Mouse (Mus musculus) forebrain, embryonic 16.5 days (tissue): Measurements from ENCODE around the gene Cort. TPM values are rescaled to one million over a fixed set of nuclear protein-coding genes. Genes with fewer than 3 reads are reported as not detected.
"Not testable (repeated sequence)": the region's sequence is repeated elsewhere in the genome, so short reads cannot be mapped to it uniquely, and the experiment has no call there.

Source experiments
- ATAC-seq: fragments of 200-750 bp; cut with Nextera tagmentation; 2 replicates; pipeline ENCODE4 v1.8.0; 2017; ENCODE audit warnings: mild to moderate bottlenecking, moderate library complexity
- H3K27ac ChIP-seq: fragments of 300-500 bp; sonication (generic); 2 replicates; pipeline ENCODE4 v1.5.1; 2014; ENCODE audit warnings: low read length, control low read depth
- H3K27me3 ChIP-seq: fragments of 300-500 bp; sonication (generic); replicated peaks from 2 replicates; pipeline ENCODE4 v1.6.1; 2014; ENCODE audit warnings: low read length; ENCODE audit not compliant: control insufficient read depth, insufficient read depth
- H3K36me3 ChIP-seq: fragments of 300-500 bp; sonication (generic); 2 replicates; pipeline ENCODE4 v1.6.1; 2014; ENCODE audit not compliant: control insufficient read depth, insufficient read depth
- H3K4me1 ChIP-seq: fragments of 300-500 bp; sonication (generic); replicated peaks from 2 replicates; pipeline ENCODE4 v1.6.1; 2014; ENCODE audit warnings: low read length; ENCODE audit not compliant: control insufficient read depth, insufficient read depth
- H3K4me2 ChIP-seq: fragments of 300-500 bp; sonication (generic); 2 replicates; pipeline ENCODE4 v1.6.1; 2014; ENCODE audit warnings: mild to moderate bottlenecking, low read length, control low read depth
- H3K4me3 ChIP-seq: fragments of 300-500 bp; sonication (generic); replicated peaks from 2 replicates; pipeline ENCODE4 v1.5.1; 2014; ENCODE audit warnings: mild to moderate bottlenecking, low read length, control low read depth
- H3K9ac ChIP-seq: fragments of 300-500 bp; sonication (generic); replicated peaks from 2 replicates; pipeline ENCODE4 v1.6.1; 2014; ENCODE audit warnings: low read depth, low read length, control low read depth
- H3K9me3 ChIP-seq: fragments of 300-500 bp; sonication (generic); 2 replicates; pipeline ENCODE4 v1.6.1; 2016; ENCODE audit warnings: low read length; ENCODE audit not compliant: control insufficient read depth
- WGBS: fragments of 180-500 bp; shearing (Covaris S2); extraction: QIAGEN DNeasy Blood & Tissue Kit; methylation state at CpG from one replicate; pipeline ENCODE4 v1.1.7; 2014; 5-methylcytosine and 5-hydroxymethylcytosine counted together
- polyA plus RNA-seq: library from polyadenylated mRNA; unstranded; fragments of >200 nt; fragmentation: Nextera tagmentation; extraction: Ambion mirVana; gene quantifications from 2 replicates; pipeline ENCODE4 v1.2.1, GENCODE M21; 2015

Gene Cort
- polyA plus RNA-seq, 1 experiment from 2014 or later, result 1.8 TPM

DNA sequence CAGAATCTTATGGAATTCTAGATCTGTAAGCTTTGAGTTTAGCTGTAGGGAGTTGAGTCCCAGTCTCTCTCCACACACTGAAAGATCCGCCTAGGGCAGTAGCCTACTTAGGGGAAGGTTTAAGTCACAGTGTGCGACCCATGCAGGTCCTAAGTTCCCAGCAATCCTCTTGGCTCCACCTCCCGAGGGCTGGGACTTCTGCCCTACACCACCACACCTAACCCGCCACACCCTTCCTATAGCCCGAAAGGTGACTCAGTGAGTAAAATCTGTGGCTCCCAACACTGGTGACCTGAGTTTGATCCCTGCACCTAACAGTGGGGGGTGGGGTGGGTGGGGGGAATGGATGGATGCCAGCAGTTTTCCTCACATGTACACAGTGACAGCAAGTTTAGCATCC, 3.1 kb downstream of the Cort start:
- H3K4me2 ChIP-seq, result no peak overlapping the region
- no peak overlapping the region for H3K4me3 ChIP-seq
- no peaks in the 10 kb centered on the region for H3K27me3 ChIP-seq
- no peaks in the 10 kb centered on the region for H3K9me3 ChIP-seq
- no peak overlapping the region for H3K9ac ChIP-seq
- no peaks in the 10 kb centered on the region for H3K36me3 ChIP-seq
- H3K4me1 ChIP-seq, result no peaks in the 10 kb centered on the region
- ATAC-seq, result no peak
- no peak overlapping the region for H3K27ac ChIP-seq
- WGBS, result 71% methylated on average over 5 of the region's 5 CpGs

DNA sequence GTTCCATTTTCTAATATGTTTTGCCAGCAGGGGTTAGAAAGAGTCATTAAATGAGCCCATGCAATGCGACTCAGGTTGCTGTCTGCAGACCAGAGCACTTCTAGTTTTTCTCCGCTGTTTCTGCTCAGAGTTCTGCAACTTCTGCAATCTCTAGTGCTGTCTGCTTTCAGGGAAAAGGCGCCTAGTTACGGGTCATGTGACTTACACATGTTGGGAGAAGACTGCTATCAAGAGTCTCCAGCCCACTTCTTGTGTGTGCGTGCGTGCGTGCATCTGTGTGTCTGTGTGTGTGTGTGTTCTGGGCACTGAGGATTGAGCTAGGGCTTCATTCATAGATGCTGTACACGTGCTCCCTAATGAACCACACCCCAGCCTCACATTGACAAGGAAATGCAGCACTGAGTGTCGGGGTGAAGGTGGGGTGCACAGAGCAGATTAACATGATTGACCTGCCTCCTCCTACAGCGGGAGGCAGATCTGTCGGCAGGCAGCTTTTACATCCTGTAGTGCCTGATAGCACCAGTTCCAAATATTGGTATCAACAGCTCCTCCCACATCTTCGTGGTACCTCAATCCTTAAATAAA, 6.5 kb downstream of the Cort start:
- not testable (repeated sequence) for H3K36me3 ChIP-seq, ATAC-seq, H3K4me3 ChIP-seq, H3K27me3 ChIP-seq, H3K27ac ChIP-seq, H3K4me1 ChIP-seq, H3K4me2 ChIP-seq, H3K9ac ChIP-seq, H3K9me3 ChIP-seq
- 81% methylated on average over 12 of the region's 12 CpGs for WGBS

DNA sequence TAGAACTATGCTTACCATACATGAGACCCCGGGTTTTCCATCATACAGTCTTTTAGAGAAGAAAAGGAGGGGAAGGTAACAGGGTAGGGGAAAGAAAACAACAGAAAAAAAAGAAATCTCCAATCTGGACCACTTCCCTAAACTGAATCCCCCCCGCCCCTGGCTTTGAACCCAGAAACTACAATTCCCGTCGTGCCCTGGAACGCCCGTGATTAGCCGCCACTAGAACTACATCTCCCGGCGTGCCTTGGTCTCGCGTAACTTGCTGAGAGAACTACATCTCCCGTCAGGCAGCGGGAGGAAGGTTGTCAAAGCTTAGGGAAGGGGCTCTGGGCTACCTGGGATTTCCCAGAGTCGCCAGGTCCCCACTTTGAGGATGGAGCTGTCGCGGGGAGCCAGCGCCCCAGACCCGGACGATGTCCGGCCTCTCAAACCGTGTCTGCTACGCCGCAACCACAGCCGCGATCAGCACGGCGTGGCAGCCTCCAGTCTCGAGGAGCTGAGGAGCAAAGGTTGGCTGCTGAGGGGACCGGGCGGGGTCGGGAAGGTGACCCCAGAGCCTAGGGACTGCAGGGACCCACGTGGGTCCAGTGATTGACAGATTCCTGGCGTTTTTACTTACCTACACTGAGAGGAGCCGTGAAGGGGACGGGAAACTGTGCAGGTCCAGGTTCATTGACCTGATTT, 22.5 kb downstream of the Cort start, which contains the start of gene Dffa:
Gene Dffa, plus strand, starts transcription at position 272 of the 687 bp plus-strand sequence.
- H3K4me1 ChIP-seq, result peaks cover 11% of the 10 kb centered on the region

DNA sequence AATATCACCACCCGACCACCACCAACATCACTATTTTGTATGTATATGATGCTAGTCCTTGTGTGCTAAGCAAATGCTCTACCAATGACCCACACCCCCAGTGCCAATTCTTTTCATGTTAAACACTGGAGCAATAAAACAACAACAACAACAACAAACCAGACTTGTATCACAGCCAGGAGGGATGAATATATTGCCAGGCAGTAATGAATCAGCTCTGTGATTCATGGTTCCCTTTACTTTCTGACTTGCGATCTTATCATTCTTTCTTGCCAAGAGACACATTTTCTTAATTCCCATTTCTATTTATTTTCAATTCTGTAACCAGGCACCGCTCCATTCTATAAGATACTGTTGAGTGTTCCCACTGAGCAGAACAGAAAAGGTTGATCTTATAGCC, 25.1 kb downstream of the Cort start:
- Histone ChIP-seq H3K9me3 (no peaks in the 10 kb centered on the region), H3K4me1 (peaks cover 22% of the 10 kb centered on the region)
- WGBS, result 82% methylated on average over 3 of the region's 3 CpGs

More for the DNA sequence above, 22.5 kb downstream of the Cort start, which contains the start of gene Dffa:
- Histone ChIP-seq H3K4me3 (peak within 1 kb of the TSS; percentile 85), H3K27ac (0 out of 2 replicates have a peak within 1 kb of the TSS, but pooled peaks have one; percentile 24), H3K9me3 (no peaks in the 10 kb centered on the region), H3K36me3 (peaks cover 4% of the 10 kb centered on the region; the same call in 1 of the 2 replicates), H3K4me2 (peak within 1 kb of the TSS; percentile 93), H3K27me3 (no peaks in the 10 kb centered on the region), H3K9ac (peak within 1 kb of the TSS; percentile 87)
- WGBS, result under 1% methylated on average over 35 of the region's 35 CpGs
- peak; percentile 91 for ATAC-seq

DNA sequence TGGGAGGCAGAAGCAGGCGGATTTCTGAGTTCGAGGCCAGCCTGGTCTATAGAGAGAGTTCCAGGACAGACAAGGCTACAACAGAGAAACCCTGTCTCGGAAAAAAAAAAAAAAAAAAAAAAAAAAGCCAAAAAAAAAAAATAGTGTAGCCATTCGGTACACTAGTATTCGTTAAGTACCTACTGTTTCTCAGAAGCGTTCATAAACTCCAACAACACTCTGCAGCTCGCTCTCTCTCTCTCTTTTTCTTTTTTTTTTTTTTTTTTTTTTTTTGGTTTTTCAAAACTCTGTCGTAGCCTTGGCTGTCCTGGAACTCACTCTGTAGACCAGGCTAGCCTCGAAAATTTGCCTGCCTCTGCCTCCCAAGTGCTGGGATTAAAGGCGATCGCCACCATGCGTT, 26.1 kb downstream of the Cort start:
- not testable (repeated sequence) for H3K9me3 ChIP-seq, ATAC-seq, H3K4me3 ChIP-seq, H3K27ac ChIP-seq, H3K4me2 ChIP-seq, H3K27me3 ChIP-seq, H3K9ac ChIP-seq, H3K36me3 ChIP-seq
- H3K4me1 ChIP-seq, result peaks cover 22% of the 10 kb centered on the region
- WGBS, result 92% methylated on average over 12 of the region's 12 CpGs

More for the DNA sequence above, 25.1 kb downstream of the Cort start:
- H3K36me3 ChIP-seq, result no peaks in the 10 kb centered on the region
- no peak overlapping the region for H3K9ac ChIP-seq
- no peak overlapping the region for H3K27ac ChIP-seq
- ATAC-seq, result no peak
- H3K4me2 ChIP-seq, result no peak overlapping the region
- no peaks in the 10 kb centered on the region for H3K27me3 ChIP-seq
- H3K4me3 ChIP-seq, result no peak overlapping the region

DNA sequence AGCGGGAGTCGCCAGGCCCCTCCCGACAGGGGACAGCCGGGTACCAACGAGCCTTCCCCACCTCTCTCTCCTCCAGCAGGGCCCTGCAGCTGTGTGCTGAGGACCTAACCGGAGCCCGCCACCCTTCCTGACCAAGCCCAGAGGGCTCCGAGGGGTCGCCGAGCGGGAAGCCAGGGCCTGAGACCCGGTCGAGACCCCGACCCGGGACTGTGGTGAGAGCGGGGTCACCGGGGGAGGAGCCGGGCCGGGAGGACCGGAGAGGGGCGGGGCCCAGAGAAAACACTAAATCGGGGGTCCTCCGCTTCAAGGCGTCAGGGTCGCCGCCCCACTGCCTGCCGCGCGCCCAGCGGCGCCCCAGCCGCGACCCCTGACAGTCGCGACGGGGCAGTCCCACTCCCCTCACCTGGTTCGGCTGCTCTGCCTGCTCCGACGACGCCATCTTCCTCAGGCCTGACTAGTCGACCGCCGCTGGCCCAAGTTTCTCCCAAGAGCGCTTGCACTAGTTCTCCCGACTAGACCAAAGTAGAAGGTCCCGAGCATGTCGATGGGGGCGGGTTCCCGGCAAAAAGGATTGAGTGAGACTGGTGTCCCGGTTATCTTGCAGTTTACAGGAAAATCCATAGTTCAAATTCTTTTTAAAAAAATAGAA, 27.1 kb downstream of the Cort start, which contains the start of gene Pex14:
Gene Pex14, minus strand, starts transcription at position 508 of the 649 bp plus-strand sequence.
- peak; percentile 82 for ATAC-seq
- under 1% methylated on average over 42 of the region's 50 CpGs for WGBS
- peaks cover 16% of the 10 kb centered on the region for H3K4me1 ChIP-seq

DNA sequence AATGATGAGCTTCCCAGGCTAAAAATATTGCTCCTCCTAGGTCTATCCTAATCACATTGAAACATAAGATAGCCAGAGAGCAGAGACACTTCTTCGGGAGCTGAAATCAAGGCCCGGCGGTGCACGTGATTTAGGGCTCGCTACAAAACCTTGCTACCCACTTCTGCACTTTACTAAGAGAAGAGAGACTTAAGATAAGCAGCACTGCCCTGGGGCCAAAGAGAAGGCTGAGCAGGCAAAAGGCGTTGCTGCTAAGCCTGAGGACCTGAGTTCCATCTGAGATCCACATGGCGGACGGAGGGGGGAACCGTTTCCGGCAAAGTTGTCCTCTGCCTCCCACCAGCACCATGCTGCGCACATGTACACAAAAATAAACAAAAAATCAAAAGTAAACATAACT, 28.0 kb downstream of the Cort start:
- no peak overlapping the region for H3K27ac ChIP-seq
- H3K4me1 ChIP-seq, result peaks cover 14% of the 10 kb centered on the region
- H3K9me3 ChIP-seq, result no peaks in the 10 kb centered on the region
- H3K4me3 ChIP-seq, result peak overlapping the region; percentile 73
- peak overlapping the region; percentile 88 for H3K4me2 ChIP-seq
- H3K9ac ChIP-seq, result peak overlapping the region; percentile 79
- peaks cover 3% of the 10 kb centered on the region; the same call in 1 of the 2 replicates for H3K36me3 ChIP-seq
- WGBS, result 17% methylated on average over 11 of the region's 11 CpGs
- no peak for ATAC-seq
- H3K27me3 ChIP-seq, result no peaks in the 10 kb centered on the region

More for the DNA sequence above, 27.1 kb downstream of the Cort start, which contains the start of gene Pex14:
- peak within 1 kb of the TSS; percentile 73 for H3K4me3 ChIP-seq
- H3K27me3 ChIP-seq, result no peaks in the 10 kb centered on the region
- H3K36me3 ChIP-seq, result no peaks in the 10 kb centered on the region
- peak within 1 kb of the TSS; percentile 79 for H3K9ac ChIP-seq
- peak within 1 kb of the TSS; percentile 88 for H3K4me2 ChIP-seq
- no peaks in the 10 kb centered on the region for H3K9me3 ChIP-seq
- no peak within 1 kb of the TSS for H3K27ac ChIP-seq

DNA sequence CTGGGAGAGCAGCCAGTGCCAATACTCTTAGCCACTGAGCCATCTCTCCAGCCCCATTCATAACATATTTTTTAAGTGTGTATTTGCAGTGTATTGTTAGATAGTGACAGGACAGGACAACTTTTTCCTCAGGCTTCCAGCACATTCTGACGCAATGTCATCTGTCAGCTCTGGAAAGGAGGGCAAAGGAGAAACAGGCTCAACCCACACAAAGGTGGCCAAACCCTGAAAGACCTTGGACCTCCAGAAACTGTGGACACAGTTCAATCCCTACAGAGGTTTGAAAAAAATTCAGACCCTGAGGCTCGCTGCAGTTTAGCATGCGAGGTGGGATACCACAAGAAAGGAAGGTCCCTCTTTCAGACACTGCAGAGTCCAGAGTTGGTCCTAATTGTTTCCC, 28.6 kb downstream of the Cort start:
- no peaks in the 10 kb centered on the region for H3K27me3 ChIP-seq
- no peak overlapping the region for H3K9ac ChIP-seq
- H3K4me1 ChIP-seq, result peaks cover 14% of the 10 kb centered on the region
- 85% methylated on average over 3 of the region's 3 CpGs for WGBS
- H3K27ac ChIP-seq, result no peak overlapping the region
- no peak overlapping the region for H3K4me3 ChIP-seq
- peaks cover 5% of the 10 kb centered on the region; the same call in 1 of the 2 replicates for H3K36me3 ChIP-seq
- no peak overlapping the region; the same call in 1 of the 2 replicates for H3K4me2 ChIP-seq
- no peak for ATAC-seq
- H3K9me3 ChIP-seq, result no peaks in the 10 kb centered on the region

DNA sequence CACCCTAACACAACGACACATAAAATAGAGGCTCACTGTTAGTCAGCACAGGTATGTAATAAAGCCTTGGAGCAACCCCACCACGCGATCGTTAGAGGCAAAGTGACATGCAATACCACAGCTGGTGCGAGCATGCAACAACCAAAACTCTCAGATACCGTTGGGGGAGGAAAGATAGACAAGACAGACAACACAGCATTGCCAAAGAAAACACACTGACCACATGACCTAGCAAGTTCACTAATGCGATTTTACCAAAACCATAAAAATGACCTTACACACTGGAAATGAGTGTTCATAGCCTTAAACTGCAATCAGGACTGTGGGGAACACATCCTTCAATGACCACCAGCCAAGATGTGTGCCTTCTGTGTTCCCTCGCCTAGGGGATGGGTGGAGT, 35.2 kb downstream of the Cort start:
- Histone ChIP-seq H3K4me3 (no peak overlapping the region), H3K9ac (no peak overlapping the region), H3K36me3 (peaks cover 8% of the 10 kb centered on the region; the same call in 1 of the 2 replicates), H3K4me1 (no peaks in the 10 kb centered on the region), H3K27me3 (no peaks in the 10 kb centered on the region), H3K27ac (no peak overlapping the region), H3K4me2 (no peak overlapping the region), H3K9me3 (no peaks in the 10 kb centered on the region)
- 83% methylated on average over 8 of the region's 8 CpGs for WGBS
- no peak for ATAC-seq
